Mouse (Mus musculus) stomach, embryonic 16.5 days (tissue): Measurements from ENCODE around the gene Siglecg. TPM values are rescaled to one million over a fixed set of nuclear protein-coding genes. Genes with fewer than 3 reads are reported as not detected.

Experiments
- ATAC-seq: fragments of 200-750 bp; cut with Nextera tagmentation; 2 replicates; pipeline ENCODE4 v1.8.0; 2017; ENCODE audit warnings: moderate number of reproducible peaks, moderate TSS enrichment; ENCODE audit not compliant: insufficient read depth, low FRiP score
- H3K27ac ChIP-seq: fragments of 300-500 bp; sonication (generic); 2 replicates; pipeline ENCODE4 v1.5.1; 2014; ENCODE audit warnings: low read length
- H3K27me3 ChIP-seq: fragments of 300-500 bp; sonication (generic); 2 replicates; pipeline ENCODE4 v1.6.1; 2014; ENCODE audit warnings: low read length, control low read depth, mixed read lengths; ENCODE audit not compliant: control insufficient read depth, insufficient read depth
- H3K36me3 ChIP-seq: fragments of 300-500 bp; sonication (generic); 2 replicates; pipeline ENCODE4 v1.6.1; 2014; ENCODE audit warnings: low read length; ENCODE audit not compliant: control insufficient read depth, insufficient read depth
- H3K4me1 ChIP-seq: fragments of 300-500 bp; sonication (generic); 2 replicates; pipeline ENCODE4 v1.6.1; 2014; ENCODE audit warnings: low read length, control low read depth, mixed read lengths; ENCODE audit not compliant: control insufficient read depth, insufficient read depth
- H3K4me2 ChIP-seq: fragments of 300-500 bp; sonication (generic); 2 replicates; pipeline ENCODE4 v1.6.1; 2014; ENCODE audit warnings: low read depth, low read length, mixed read lengths
- H3K4me3 ChIP-seq: fragments of 300-500 bp; sonication (generic); replicated peaks from 2 replicates; pipeline ENCODE4 v1.5.1; 2014; ENCODE audit warnings: mild to moderate bottlenecking, low read length
- H3K9ac ChIP-seq: fragments of 300-500 bp; sonication (generic); 2 replicates; pipeline ENCODE4 v1.6.1; 2014; ENCODE audit warnings: low read length
- H3K9me3 ChIP-seq: fragments of 300-500 bp; sonication (generic); replicated peaks from 2 replicates; pipeline ENCODE4 v1.6.1; 2016; ENCODE audit warnings: low read length, control low read depth; ENCODE audit not compliant: control insufficient read depth
- WGBS: fragments of 180-500 bp; shearing (Covaris S2); extraction: QIAGEN DNeasy Blood & Tissue Kit; methylation state at CpG from one replicate; pipeline ENCODE4 v1.1.7; 2014; 5-methylcytosine and 5-hydroxymethylcytosine counted together
- polyA plus RNA-seq: library from polyadenylated mRNA; unstranded; fragments of >200 nt; fragmentation: Nextera tagmentation; extraction: Ambion mirVana; gene quantifications from 2 replicates; pipeline ENCODE4 v1.2.1, GENCODE M21; 2015

Gene Siglecg
- polyA plus RNA-seq, 1 experiment from 2014 or later: 0.26 TPM

DNA sequence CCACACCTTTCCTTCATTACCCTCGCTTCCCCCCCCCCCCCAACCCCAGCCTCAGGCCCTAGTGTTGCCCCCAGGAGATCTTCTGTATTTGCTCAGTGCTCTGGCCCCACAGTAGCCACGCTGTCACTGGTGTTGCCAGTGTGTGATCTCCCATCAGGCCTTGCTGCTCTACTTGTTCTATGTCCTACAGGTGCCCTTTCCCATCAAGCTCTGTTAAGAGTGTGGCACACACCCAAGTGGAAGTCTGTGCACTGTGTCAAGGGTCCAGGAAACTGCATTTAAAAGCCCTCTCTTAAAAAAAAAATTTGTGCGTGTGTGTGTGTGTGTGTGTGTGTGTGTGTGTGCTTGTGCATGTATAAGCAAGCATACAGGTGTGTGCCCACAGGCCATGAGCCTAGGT, 40.2 kb downstream of the Siglecg start:
- WGBS: 79% methylated on average over 3 of the region's 3 CpGs
- ATAC-seq: no peak
- no peak overlapping the region for H3K27ac ChIP-seq
- no peak overlapping the region for H3K4me2 ChIP-seq
- no peak overlapping the region for H3K9ac ChIP-seq
- H3K4me1 ChIP-seq: peaks cover 8% of the 10 kb centered on the region
- H3K27me3 ChIP-seq: no peaks in the 10 kb centered on the region
- H3K4me3 ChIP-seq: no peak overlapping the region
- H3K9me3 ChIP-seq: no peaks in the 10 kb centered on the region
- H3K36me3 ChIP-seq: no peaks in the 10 kb centered on the region; the same call in 1 of the 2 replicates

DNA sequence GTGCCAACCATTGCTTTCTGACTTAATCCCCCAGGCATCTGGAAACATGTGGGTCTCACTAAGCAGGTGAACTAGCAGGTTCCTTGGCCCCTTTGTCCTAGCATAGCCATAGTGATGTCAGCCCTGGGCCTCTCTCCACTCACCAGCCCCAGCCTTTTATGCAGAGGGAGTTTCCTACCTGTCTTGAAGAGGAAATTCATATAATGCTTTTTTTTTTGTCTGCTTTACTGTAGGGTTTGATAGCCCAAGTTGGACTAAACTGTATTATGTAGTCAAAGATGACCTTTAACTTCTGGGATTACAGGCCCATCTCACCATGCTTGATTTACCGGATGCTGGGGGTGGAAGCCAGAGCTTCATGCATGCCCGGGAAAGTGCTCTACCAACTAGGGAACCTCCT, 41.8 kb downstream of the Siglecg start:
- 90% methylated on average over 2 of the region's 2 CpGs for WGBS
- no peak overlapping the region for H3K27ac ChIP-seq

DNA sequence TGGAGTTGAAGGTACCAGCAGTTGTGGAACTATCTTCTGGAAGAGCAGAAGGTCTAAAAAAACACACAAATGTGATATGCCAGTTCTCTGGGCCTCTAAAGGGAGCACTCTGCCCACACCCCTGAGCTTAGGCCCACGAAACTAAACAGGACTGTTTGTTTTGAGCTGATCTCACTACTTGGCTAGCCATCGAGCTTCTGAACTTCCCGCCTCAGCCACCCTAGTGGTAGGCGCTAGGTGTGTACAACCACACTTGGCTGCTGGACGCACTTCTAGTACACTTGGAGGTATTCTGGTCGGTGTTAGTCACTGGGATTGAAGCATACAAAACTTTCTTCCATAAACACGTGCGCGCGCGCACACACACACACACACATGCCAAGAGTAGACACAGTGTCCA, 43.7 kb downstream of the Siglecg start:
- no peaks in the 10 kb centered on the region for H3K4me1 ChIP-seq
- 92% methylated on average over 11 of the region's 11 CpGs for WGBS
- ATAC-seq: no peak
- no peak overlapping the region for H3K4me2 ChIP-seq
- no peak overlapping the region for H3K27ac ChIP-seq
- H3K36me3 ChIP-seq: peaks cover 13% of the 10 kb centered on the region
- no peak overlapping the region for H3K4me3 ChIP-seq
- no peak overlapping the region for H3K9ac ChIP-seq
- H3K27me3 ChIP-seq: no peaks in the 10 kb centered on the region
- no peaks in the 10 kb centered on the region for H3K9me3 ChIP-seq

More for the DNA sequence above, 41.8 kb downstream of the Siglecg start:
- Histone ChIP-seq H3K4me2 (no peak overlapping the region), H3K36me3 (peaks cover 5% of the 10 kb centered on the region), H3K9ac (no peak overlapping the region), H3K9me3 (no peaks in the 10 kb centered on the region), H3K4me1 (peaks cover 1% of the 10 kb centered on the region; the same call in 1 of the 2 replicates), H3K27me3 (no peaks in the 10 kb centered on the region), H3K4me3 (no peak overlapping the region)
- ATAC-seq: no peak

DNA sequence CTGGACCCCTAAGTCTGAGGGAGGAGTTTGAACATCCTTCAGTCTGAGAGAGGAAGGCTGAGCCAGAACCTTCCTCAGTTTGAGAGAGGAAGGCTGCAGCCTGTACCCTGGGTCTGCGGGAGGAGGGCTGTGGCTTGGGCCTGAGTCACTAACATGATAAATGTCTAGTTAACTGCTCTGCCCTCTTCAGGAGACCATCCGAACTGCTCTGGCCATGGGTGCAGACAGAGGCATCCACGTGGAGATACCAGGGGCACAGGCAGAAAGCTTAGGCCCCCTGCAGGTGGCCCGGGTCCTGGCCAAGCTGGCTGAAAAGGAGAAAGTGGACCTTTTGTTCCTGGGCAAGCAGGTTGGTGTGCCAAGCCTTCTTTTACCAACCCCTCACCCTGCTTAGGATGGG, 44.6 kb downstream of the Siglecg start:
- Histone ChIP-seq H3K27me3 (no peaks in the 10 kb centered on the region), H3K27ac (no peak overlapping the region; the same call in 1 of the 2 replicates), H3K9me3 (no peaks in the 10 kb centered on the region), H3K4me1 (no peaks in the 10 kb centered on the region), H3K36me3 (peaks cover 13% of the 10 kb centered on the region), H3K4me3 (no peak overlapping the region), H3K9ac (no peak overlapping the region), H3K4me2 (no peak overlapping the region)
- ATAC-seq: no peak
- 32% methylated on average over 4 of the region's 4 CpGs for WGBS

DNA sequence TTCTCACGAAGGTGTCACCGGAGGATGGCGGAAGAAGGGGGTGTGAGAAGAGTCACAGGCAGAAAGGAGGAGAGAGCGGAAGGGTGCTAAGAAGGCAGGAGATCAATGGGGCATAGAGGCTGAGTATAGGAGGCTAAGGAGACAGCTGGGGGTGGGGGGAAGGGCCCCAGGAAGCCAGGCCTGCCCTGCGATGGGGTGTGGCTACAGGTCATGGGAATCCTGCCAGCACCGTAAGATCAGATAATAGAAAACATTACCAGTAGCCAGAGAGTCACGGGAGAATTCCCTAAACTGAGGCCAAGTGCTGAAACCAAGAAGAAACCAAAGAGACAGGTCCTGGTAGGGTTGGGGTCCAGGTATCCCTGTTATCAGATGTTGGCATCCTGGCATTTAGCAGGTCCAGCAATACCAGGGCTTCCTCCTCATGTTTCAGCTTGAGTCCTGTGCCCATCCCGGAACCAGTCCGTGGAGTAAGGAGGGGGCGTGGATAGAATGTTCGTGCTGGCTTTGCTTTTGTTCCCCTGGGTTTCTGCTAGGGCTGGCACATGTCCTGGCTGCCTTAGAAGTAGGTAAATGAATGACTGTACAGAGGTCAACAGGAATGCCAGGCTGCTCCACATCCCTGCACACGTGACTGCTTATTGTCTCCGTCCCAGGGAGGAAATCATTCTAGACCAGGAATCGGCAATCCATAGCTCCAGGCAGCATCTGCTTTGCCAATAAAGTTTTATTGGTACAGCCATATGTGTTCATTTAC, 45.8 kb downstream of the Siglecg start:
- no peak for ATAC-seq
- WGBS: 78% methylated on average over 14 of the region's 14 CpGs

DNA sequence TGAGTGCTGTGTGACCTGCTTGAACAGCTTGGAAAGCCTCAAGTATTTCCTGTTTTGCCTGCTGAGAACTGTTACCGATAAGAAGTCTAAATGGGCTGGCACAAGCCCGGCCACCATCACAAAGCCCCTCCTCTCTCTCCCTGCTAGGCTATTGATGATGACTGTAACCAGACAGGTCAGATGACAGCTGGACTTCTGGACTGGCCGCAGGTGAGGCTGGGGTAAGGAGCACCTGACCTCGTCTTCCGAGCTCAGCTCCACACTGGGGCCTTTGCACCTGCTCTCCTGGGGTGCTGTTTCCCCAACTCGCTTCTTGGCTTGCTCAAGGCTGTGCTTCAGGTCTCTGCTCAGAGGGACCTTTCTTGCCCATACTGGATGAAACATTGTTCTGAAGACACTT, 46.4 kb downstream of the Siglecg start:
- WGBS: 85% methylated on average over 6 of the region's 6 CpGs
- ATAC-seq: no peak

More for the DNA sequence above, 45.8 kb downstream of the Siglecg start:
- no peak overlapping the region for H3K4me2 ChIP-seq
- H3K27me3 ChIP-seq: no peaks in the 10 kb centered on the region
- no peak overlapping the region for H3K9ac ChIP-seq
- no peak overlapping the region for H3K4me3 ChIP-seq
- peak overlapping the region; percentile 48; the same call in 1 of the 2 replicates for H3K27ac ChIP-seq
- peaks cover 13% of the 10 kb centered on the region for H3K36me3 ChIP-seq
- H3K4me1 ChIP-seq: no peaks in the 10 kb centered on the region
- no peaks in the 10 kb centered on the region for H3K9me3 ChIP-seq

DNA sequence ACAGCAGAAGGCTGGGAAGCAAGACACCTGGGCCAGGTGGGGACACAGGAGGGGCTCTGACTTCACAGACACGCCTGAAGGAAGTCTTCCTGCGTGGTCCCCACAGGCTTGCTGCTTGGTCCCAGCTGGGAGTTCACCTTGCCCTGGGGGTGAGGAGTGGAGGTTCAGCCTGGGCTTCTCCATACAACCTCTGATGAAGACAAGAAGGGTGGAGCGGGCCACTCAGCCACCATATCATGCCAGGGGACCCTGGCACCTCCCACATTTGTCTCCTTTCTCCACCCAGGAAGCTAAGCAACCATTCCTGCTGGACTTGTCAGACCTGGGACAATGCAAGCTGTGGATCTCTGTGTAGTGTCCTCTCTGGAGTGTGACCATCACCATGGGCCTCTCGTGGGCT, 54.8 kb downstream of the Siglecg start, which contains the start of gene Vsig10l:
Gene Vsig10l (plus strand): TSS at position 301 of the 400 bp plus-strand sequence.
- no peak within 1 kb of the TSS; the same call in 1 of the 2 replicates for H3K9ac ChIP-seq
- peaks cover 9% of the 10 kb centered on the region; the same call in 1 of the 2 replicates for H3K4me1 ChIP-seq
- H3K36me3 ChIP-seq: no peaks in the 10 kb centered on the region
- WGBS: 61% methylated on average over 4 of the region's 4 CpGs
- ATAC-seq: no peak
- H3K4me3 ChIP-seq: no peak within 1 kb of the TSS
- H3K9me3 ChIP-seq: no peaks in the 10 kb centered on the region
- 0 out of 2 replicates have a peak within 1 kb of the TSS, but pooled peaks have one; percentile 19 for H3K27ac ChIP-seq
- H3K4me2 ChIP-seq: no peak within 1 kb of the TSS
- H3K27me3 ChIP-seq: no peaks in the 10 kb centered on the region

More for the DNA sequence above, 46.4 kb downstream of the Siglecg start:
- no peaks in the 10 kb centered on the region for H3K9me3 ChIP-seq
- no peaks in the 10 kb centered on the region for H3K27me3 ChIP-seq
- no peak overlapping the region for H3K4me3 ChIP-seq
- no peak overlapping the region for H3K4me2 ChIP-seq
- H3K27ac ChIP-seq: peak overlapping the region; percentile 4; the same call in 1 of the 2 replicates
- peaks cover 13% of the 10 kb centered on the region for H3K36me3 ChIP-seq
- H3K9ac ChIP-seq: no peak overlapping the region
- H3K4me1 ChIP-seq: no peaks in the 10 kb centered on the region

DNA sequence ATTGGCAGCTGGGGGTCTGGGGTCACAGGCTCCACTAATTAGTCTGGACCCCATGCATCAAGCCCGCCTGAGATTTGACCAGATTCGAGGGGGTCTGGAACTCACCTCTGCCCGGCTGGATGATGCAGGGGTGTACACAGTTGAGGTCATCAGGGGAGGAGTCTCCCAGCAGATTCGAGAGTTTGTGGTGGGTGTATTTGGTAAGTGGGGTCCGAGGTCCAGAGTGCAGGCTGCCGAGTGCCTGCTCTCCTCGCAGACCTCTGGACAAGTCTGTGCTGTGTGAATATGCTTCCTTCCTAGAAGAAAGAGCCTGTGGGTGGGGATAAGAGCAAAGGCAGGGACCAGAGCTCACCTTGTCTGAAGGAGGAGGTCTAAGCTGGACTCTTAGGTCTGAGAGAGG, 56.0 kb downstream of the Siglecg start:
- Histone ChIP-seq H3K4me3 (no peak overlapping the region), H3K36me3 (no peaks in the 10 kb centered on the region), H3K9ac (no peak overlapping the region), H3K4me1 (peaks cover 9% of the 10 kb centered on the region; the same call in 1 of the 2 replicates), H3K27ac (no peak overlapping the region), H3K27me3 (no peaks in the 10 kb centered on the region), H3K4me2 (no peak overlapping the region), H3K9me3 (no peaks in the 10 kb centered on the region)
- ATAC-seq: no peak
- 70% methylated on average over 7 of the region's 7 CpGs for WGBS

DNA sequence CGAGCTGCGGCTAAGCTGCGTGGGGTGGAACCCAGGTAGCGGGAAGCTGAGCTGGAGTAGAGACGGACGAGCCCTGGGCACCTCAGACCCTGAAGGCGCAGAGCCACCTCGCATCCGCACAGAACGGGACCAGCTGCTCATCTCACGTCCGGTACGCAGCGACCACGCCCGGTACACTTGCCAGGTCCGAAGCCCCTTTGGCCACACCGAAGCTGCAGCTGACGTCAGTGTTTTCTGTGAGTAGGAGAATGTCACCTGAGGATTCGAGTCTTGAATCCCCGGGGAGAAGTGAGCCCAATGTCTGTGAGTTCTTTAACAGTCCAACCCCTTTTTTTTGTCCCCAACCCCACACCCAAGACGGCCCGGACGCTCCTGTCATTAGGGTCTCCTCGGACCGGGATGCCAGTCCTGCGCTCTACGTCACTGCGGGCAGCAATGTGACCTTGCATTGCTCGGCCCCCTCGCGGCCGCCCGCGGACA, 56.9 kb downstream of the Siglecg start:
- peak overlapping the region; percentile 42; the same call in 1 of the 2 replicates for H3K27ac ChIP-seq
- H3K4me2 ChIP-seq: peak overlapping the region; percentile 97
- peak overlapping the region; percentile 77 for H3K9ac ChIP-seq
- H3K27me3 ChIP-seq: no peaks in the 10 kb centered on the region
- 4% methylated on average over 35 of the region's 35 CpGs for WGBS
- peaks cover 9% of the 10 kb centered on the region; the same call in 1 of the 2 replicates for H3K4me1 ChIP-seq
- H3K4me3 ChIP-seq: peak overlapping the region; percentile 59
- no peak for ATAC-seq
- H3K36me3 ChIP-seq: no peaks in the 10 kb centered on the region
- H3K9me3 ChIP-seq: no peaks in the 10 kb centered on the region
